Mouse (Mus musculus) CH12.LX (cell line): ENCODE measurements around the gene Cd248. TPM values are rescaled to one million over a fixed set of nuclear protein-coding genes. Genes with fewer than 3 reads are reported as not detected.

Source experiments
- DNase-seq: peaks from one replicate; pipeline ENCODE4 v3.0.0-alpha.2; 2013; ENCODE audit errors: extremely low read depth
- H3K27ac ChIP-seq: 2 replicates; pipeline ENCODE4 v1.5.1; 2012; ENCODE audit warnings: low read depth, mild to moderate bottlenecking, control low read depth, moderate library complexity; ENCODE audit not compliant: insufficient read depth
- H3K27me3 ChIP-seq: replicated peaks from 2 replicates; pipeline ENCODE3; 2012; ENCODE audit warnings: inconsistent platforms
- H3K36me3 ChIP-seq, 2 experiments: replicated peaks in 1 of 2; 2 replicates each; pipeline versions ENCODE3 to v1.6.1; 2012; ENCODE audit warnings: inconsistent platforms in 1 of 2, low read length in 1 of 2, mild to moderate bottlenecking in 1 of 2, mixed read lengths in 1 of 2, moderate library complexity in 1 of 2; ENCODE audit not compliant: control insufficient read depth in 1 of 2, insufficient read depth in 1 of 2
- H3K4me1 ChIP-seq, 2 experiments: 2 replicates each; pipeline ENCODE4 v1.6.1; 2012; ENCODE audit warnings: inconsistent platforms in 1 of 2, moderate library complexity in 1 of 2; ENCODE audit not compliant: insufficient read depth in 2 of 2, control insufficient read depth in 1 of 2
- H3K4me2 ChIP-seq: 2 replicates; pipeline ENCODE4 v1.6.1; 2012; ENCODE audit warnings: low read depth, mild to moderate bottlenecking, control low read depth; ENCODE audit not compliant: poor library complexity, insufficient read depth, severe bottlenecking
- H3K4me3 ChIP-seq, 3 experiments: fragments of 150-350 bp in 1 of 3; sonication (generic) in 1 of 3; replicated peaks in 1 of 3; 2 replicates each; pipeline versions ENCODE3 to v1.5.1; 2011 to 2012; ENCODE audit warnings: low read depth in 2 of 3, low read length in 2 of 3, mild to moderate bottlenecking in 2 of 3, moderate library complexity in 2 of 3, control low read depth in 1 of 3, improper control_type of control experiment in 1 of 3, inconsistent platforms in 1 of 3, mixed read lengths in 1 of 3; ENCODE audit not compliant: poor library complexity in 1 of 3
- H3K79me2 ChIP-seq: replicated peaks from 2 replicates; pipeline ENCODE4 v1.6.1; 2012; ENCODE audit warnings: mild to moderate bottlenecking, moderate library complexity; ENCODE audit not compliant: control insufficient read depth, poor library complexity, insufficient read depth, severe bottlenecking; ENCODE audit errors: extremely low read depth
- H3K9ac ChIP-seq: 2 replicates; pipeline ENCODE4 v1.6.1; 2012; ENCODE audit warnings: low read depth, mild to moderate bottlenecking, control low read depth, moderate library complexity; ENCODE audit not compliant: insufficient read depth
- H3K9me3 ChIP-seq: replicated peaks from 2 replicates; pipeline ENCODE3; 2012; ENCODE audit warnings: low read length, inconsistent platforms, mixed read lengths
- ETS1 ChIP-seq: conservative IDR thresholded peaks from 2 replicates; pipeline ENCODE4 v1.6.1; 2012; ENCODE audit warnings: low read depth, mild to moderate bottlenecking, inconsistent platforms, low read length, improper control_type of control experiment, moderate library complexity
- JUN ChIP-seq: IDR thresholded peaks from 2 replicates; pipeline ENCODE4 v1.6.1; 2011; ENCODE audit warnings: low read depth, mild to moderate bottlenecking, low read length, improper control_type of control experiment, moderate library complexity; ENCODE audit not compliant: insufficient read depth
- KAT2A ChIP-seq: IDR thresholded peaks from 2 replicates; pipeline ENCODE4 v1.6.1; 2012; ENCODE audit warnings: low read length, improper control_type of control experiment, inconsistent platforms; ENCODE audit not compliant: insufficient replicate concordance
- MAZ ChIP-seq: IDR thresholded peaks from 2 replicates; pipeline ENCODE4 v1.6.1; 2012; ENCODE audit warnings: low read depth, mild to moderate bottlenecking, inconsistent platforms, low read length, improper control_type of control experiment, moderate library complexity
- MEF2A ChIP-seq: IDR thresholded peaks from 2 replicates; pipeline ENCODE4 v1.6.1; 2014; ENCODE audit warnings: low read depth, mild to moderate bottlenecking, inconsistent platforms, low read length, improper control_type of control experiment, borderline replicate concordance
- MYC ChIP-seq: IDR thresholded peaks from 2 replicates; pipeline ENCODE4 v1.6.1; 2011; ENCODE audit warnings: low read depth, mild to moderate bottlenecking, improper control_type of control experiment, low read length
- NELFE ChIP-seq: IDR thresholded peaks from 2 replicates; pipeline ENCODE4 v1.6.1; 2011; ENCODE audit warnings: low read depth, low read length, improper control_type of control experiment
- POLR2AphosphoS2 ChIP-seq: IDR thresholded peaks from 2 replicates; pipeline ENCODE4 v1.6.1; 2011; ENCODE audit warnings: low read depth, low read length, improper control_type of control experiment
- SIN3A ChIP-seq: IDR thresholded peaks from 2 replicates; pipeline ENCODE4 v1.6.1; 2012; ENCODE audit warnings: low read length, improper control_type of control experiment, inconsistent platforms
- SMC3 ChIP-seq: IDR thresholded peaks from 2 replicates; pipeline ENCODE4 v1.6.1; 2011; ENCODE audit warnings: low read depth, low read length, improper control_type of control experiment
- ZNF384 ChIP-seq: IDR thresholded peaks from 2 replicates; pipeline ENCODE4 v1.6.1; 2012; ENCODE audit warnings: low read depth, low read length, improper control_type of control experiment, inconsistent platforms
- dilution Hi-C: fragments of 300-500 bp; cut with MboI; formaldehyde crosslinking; loops from 2 replicates; pipeline ENCODE4 v1.14.3; 2020; ENCODE audit warnings: low sequenced_read_pairs; ENCODE audit not compliant: extremely low pct_unique_long_range_greater_than_20kb, extremely low pct_ligation_motif_present
- in situ Hi-C: fragments of 300-500 bp; cut with MboI; formaldehyde crosslinking; loops from 3 replicates; pipeline ENCODE4 v1.14.3; 2019; ENCODE audit warnings: low sequenced_read_pairs, low pct_ligation_motif_present, low pct_unique_long_range_greater_than_20kb, mixed read lengths
- polyA plus RNA-seq: library from polyadenylated mRNA; unstranded; fragments of >175 nt; gene quantifications from 2 replicates; pipeline ENCODE4 v1.2.1, GENCODE M21; 2012; ENCODE audit warnings: low read depth; ENCODE audit not compliant: insufficient read length
- total RNA-seq, 2 experiments: library from RNA; depleted of rRNA; stranded (reverse); fragments of 300-350 nt in 1 of 2; fragments of >200 nt in 1 of 2; gene quantifications; 2 replicates each; pipeline ENCODE4 v1.2.3; 2012 to 2014

Cd248 gene
- total and polyA plus RNA-seq, 3 experiments = not detected

DNA sequence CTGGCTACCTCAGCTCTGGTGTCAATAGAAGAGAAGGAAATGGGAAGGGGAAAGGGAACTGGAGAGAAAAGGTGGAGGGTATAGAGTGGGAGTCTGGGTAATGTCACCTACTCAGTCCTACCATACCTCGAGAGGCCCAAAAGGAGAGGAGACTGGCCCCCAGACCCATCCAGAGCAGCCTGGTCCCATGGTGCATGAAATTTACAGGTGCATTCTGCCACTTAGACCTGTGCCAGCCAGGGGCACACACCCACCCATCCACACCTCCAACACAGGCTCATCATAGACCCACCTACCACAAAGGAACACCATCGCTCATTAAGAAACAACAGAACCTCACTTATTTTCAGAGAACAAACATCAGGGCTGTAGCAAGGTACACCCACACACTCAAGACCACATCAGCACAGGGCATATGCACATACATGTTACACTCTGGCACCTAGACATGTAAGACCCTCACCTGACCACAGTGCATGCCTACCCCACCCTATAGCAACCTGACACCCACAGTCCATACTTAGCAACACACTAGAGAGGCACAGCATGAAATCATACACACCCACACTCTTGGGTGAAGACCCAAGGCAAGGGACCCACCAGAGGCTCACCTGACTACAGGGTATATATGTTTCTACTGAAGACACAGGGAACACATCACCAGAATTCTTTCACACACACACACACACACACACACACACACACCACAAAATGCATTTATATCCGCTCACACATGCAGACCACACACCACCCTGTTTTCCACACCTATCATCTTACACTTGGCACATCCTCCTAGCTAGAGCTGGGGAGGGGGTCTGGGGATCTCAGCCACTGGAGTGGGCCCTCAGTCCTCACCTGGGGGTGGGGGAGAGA is 16.3 kb downstream of the Cd248 start:
- Histone ChIP-seq H3K4me2 (no peak overlapping the region), H3K27me3 (peaks cover 64% of the 10 kb centered on the region), H3K36me3 (no peaks in the 10 kb centered on the region), H3K4me3 (no peak overlapping the region), H3K9ac (no peak overlapping the region), H3K9me3 (peaks cover 5% of the 10 kb centered on the region), H3K27ac (no peak overlapping the region), H3K4me1 (peaks cover 10 to 14% of the 10 kb centered on the region in 2 experiments), H3K79me2 (no peaks in the 10 kb centered on the region)
- no peak for DNase-seq
- TF ChIP-seq MAZ (no peak), SMC3 (no peak), POLR2AphosphoS2 (no peak), JUN (no peak), SIN3A (no peak), ETS1 (no peak), ZNF384 (no peak), NELFE (no peak)
- dilution Hi-C loops (no loop called here), in situ Hi-C loops (no loop called here)

- Histone ChIP-seq H3K79me2 (no peaks in the 10 kb centered on the region), H3K4me3 (peak overlapping the region in 1 of 3 experiments; percentile 40), H3K9ac (no peak overlapping the region), H3K4me2 (no peak overlapping the region), H3K27ac (no peak overlapping the region), H3K9me3 (peaks cover 5% of the 10 kb centered on the region), H3K36me3 (peaks cover 0 to 5% of the 10 kb centered on the region in 2 experiments), H3K27me3 (peaks cover 60% of the 10 kb centered on the region), H3K4me1 (peaks cover 15 to 18% of the 10 kb centered on the region in 2 experiments)
- in situ Hi-C loops (loop anchor here (5.0 kb wide), 1 partner anchor 42 kb away; the partner anchor contains the start of gene Brms1), dilution Hi-C loops (no loop called here)
- TF ChIP-seq MYC (no peak), NELFE (no peak), JUN (no peak), SMC3 (no peak), MEF2A (no peak), KAT2A (no peak)
- TF ChIP-seq, all 38 proteins: peak for 0
- DNase-seq = no peak
These were observed 16.9 kb downstream of the Cd248 start for GRCm38 (mm10) chr19:5084834-5085144.
